Comparison of ENCODE assay signal across 7 mouse cellular contexts in genomic region chr3:145652322-145653131, GRCm38 (mm10). TPM values are rescaled to one million over a fixed set of nuclear protein-coding genes. Genes with fewer than 3 reads are reported as not detected.
A peak's percentile ranks its signal among the peaks of the same experiment; 100 is the strongest.
DNase-seq lines count a peak whose midpoint lies in the region; ATAC-seq and TF ChIP-seq lines count a peak whose summit lies in the region.

No protein-coding gene starts in this region.

- H3K36me3 ChIP-seq in heart, embryonic 11.5 days (ENCODE audit: control insufficient read depth, insufficient read depth, low read length): peaks cover 6% of the 10 kb centered on the region; the same call in 1 of the 2 replicates
- no peaks in the 10 kb centered on the region for H3K36me3 ChIP-seq in midbrain, embryonic 14.5 days (ENCODE audit: control insufficient read depth, insufficient read depth, low read length)

- H3K9me3 ChIP-seq in heart, embryonic 11.5 days (replicated peaks; ENCODE audit: control insufficient read depth, low read length): no peaks in the 10 kb centered on the region
- H3K9me3 ChIP-seq in midbrain, embryonic 14.5 days (ENCODE audit: control insufficient read depth, low read length): no peaks in the 10 kb centered on the region

- POLR2A ChIA-PET in Patski (lab: Charles Lee): interaction anchor here (0.6 to 5.2 kb wide), 11 partner anchors 19 to 258 kb away, joined by 3 to 51 read pairs (median 3); partner anchors contain the start of gene Ddah1

- H3K4me3 ChIP-seq in heart, embryonic 11.5 days (ENCODE audit: low read depth, low read length): peak overlapping the region; percentile 89
- peak overlapping the region; percentile 39 for H3K4me3 ChIP-seq in midbrain, embryonic 14.5 days (replicated peaks; ENCODE audit: low read depth, low read length)

- peak; percentile 0 for ATAC-seq in Patski
- peak; percentile 20 for ATAC-seq in heart, embryonic 11.5 days (replicated peaks; ENCODE audit: insufficient number of reproducible peaks, low FRiP score, low TSS enrichment)
- 0 out of 2 replicates have a peak, but pooled peaks have one; percentile 3 for ATAC-seq in midbrain, embryonic 14.5 days (ENCODE audit: low FRiP score, low TSS enrichment)

- H3K4me1 ChIP-seq in heart, embryonic 11.5 days (ENCODE audit: control insufficient read depth, insufficient read depth, low read length): peaks cover 32% of the 10 kb centered on the region
- H3K4me1 ChIP-seq in midbrain, embryonic 14.5 days (ENCODE audit: control insufficient read depth, insufficient read depth, low read length): peaks cover 39% of the 10 kb centered on the region

- peak overlapping the region; percentile 95 for H3K27ac ChIP-seq in heart, embryonic 11.5 days (ENCODE audit: low read depth, low read length)
- H3K27ac ChIP-seq in midbrain, embryonic 14.5 days (replicated peaks; ENCODE audit: low read depth, low read length): no peak overlapping the region

- H3K4me2 ChIP-seq in heart, embryonic 11.5 days: peak overlapping the region; percentile 80
- H3K4me2 ChIP-seq in midbrain, embryonic 14.5 days (ENCODE audit: low read length): peak overlapping the region; percentile 89

- 2% methylated on average over 20 of the region's 20 CpGs for WGBS in heart, embryonic 11.5 days (ENCODE audit: insufficient replicate concordance)
- WGBS in midbrain, embryonic 14.5 days: 9% methylated on average over 20 of the region's 20 CpGs

- no peaks in the 10 kb centered on the region for H3K27me3 ChIP-seq in Patski
- H3K27me3 ChIP-seq in heart, embryonic 11.5 days (ENCODE audit: control insufficient read depth, insufficient read depth, low read length): no peaks in the 10 kb centered on the region
- H3K27me3 ChIP-seq in midbrain, embryonic 14.5 days (ENCODE audit: control insufficient read depth, insufficient read depth, low read length): peaks cover 40% of the 10 kb centered on the region

- in situ Hi-C loops in Patski (cut with MboI; ENCODE audit: low pct_unique_long_range_greater_than_20kb): loop anchor here (5.0 kb wide), 1 partner anchor 250 kb away; no protein-coding TSS in a partner anchor

- peak overlapping the region; percentile 97 for H3K9ac ChIP-seq in heart, embryonic 11.5 days (ENCODE audit: low read depth, low read length)
- H3K9ac ChIP-seq in midbrain, embryonic 14.5 days (replicated peaks; ENCODE audit: low read length): 0 out of 2 replicates have a peak overlapping the region, but pooled peaks have one; percentile 6

- no peak for TF ChIP-seq CTCF in Patski (IDR thresholded peaks at IDR 0.05)

- CTCF ChIA-PET in Patski (lab: Charles Lee): interaction anchor here (0.7 to 1.8 kb wide), 5 partner anchors 43 to 249 kb away, joined by 3 to 8 read pairs (median 4); no protein-coding TSS in a partner anchor

- DNase-seq in Patski (ENCODE audit: low read depth, low spot score): peak; percentile 46
- DNase-seq in embryo, embryonic 11.5 days (ENCODE audit: low read depth, low spot score): peak; percentile 23
- peak; percentile 10 to 42 for DNase-seq in kidney, postnatal 25 days
- DNase-seq in midbrain, embryonic 14.5 days: peak; percentile 45
- DNase-seq in layer of hippocampus, adult 9-10 months (ENCODE audit: low spot score): no peak
- DNase-seq in spleen, adult 12 weeks (ENCODE audit: low spot score): no peak

RNA-seq across cellular contexts. Expression of gene Ccn1, which starts 2.7 kb away (rescaled TPM):
- 1,216 TPM for polyA plus RNA-seq in Patski (2021)
- 55.6 and 61.9 TPM in 2 replicates for polyA plus RNA-seq in heart, embryonic 11.5 days (2014; fragmentation: Nextera tagmentation; extraction: Ambion mirVana)
- 3.9 and 5.6 TPM in 2 replicates for polyA plus RNA-seq in midbrain, embryonic 14.5 days (2014; fragmentation: Nextera tagmentation; extraction: Ambion mirVana)

Comparison
In these comparisons a context has a peak if more than half of its experiments do, and no peak if none do; other contexts are left out.
1. DNase-seq: peak in Patski (single experiment), embryo, embryonic 11.5 days (single experiment), kidney, postnatal 25 days (2 of 2) and midbrain, embryonic 14.5 days (single experiment); none in layer of hippocampus, adult 9-10 months (single experiment) and spleen, adult 12 weeks (single experiment).
2. RNA of gene Ccn1, which starts 2.7 kb away (polyA plus RNA-seq): 1,216 TPM in Patski (single experiment); 55.6 to 61.9 TPM in heart, embryonic 11.5 days and 3.9 to 5.6 TPM in midbrain, embryonic 14.5 days; every median in the first group is over 10 times any median in the second.
3. Peak in every context shown above with its lines, with median percentiles within 50 percentile points of each other: ATAC-seq.